Mouse (Mus musculus) R1 (cell line): Measurements from ENCODE around the gene Colq.
A peak's percentile ranks its signal among the peaks of the same experiment; 100 is the strongest.
"Not testable (repeated sequence)": the region's sequence is repeated elsewhere in the genome, so short reads cannot be mapped to it uniquely, and the experiment has no call there.

Experiments
- DNase-seq: peaks from one replicate; pipeline ENCODE4 v3.0.0-alpha.2; 2018; ENCODE audit warnings: low read depth, low spot score

Colq gene

DNA sequence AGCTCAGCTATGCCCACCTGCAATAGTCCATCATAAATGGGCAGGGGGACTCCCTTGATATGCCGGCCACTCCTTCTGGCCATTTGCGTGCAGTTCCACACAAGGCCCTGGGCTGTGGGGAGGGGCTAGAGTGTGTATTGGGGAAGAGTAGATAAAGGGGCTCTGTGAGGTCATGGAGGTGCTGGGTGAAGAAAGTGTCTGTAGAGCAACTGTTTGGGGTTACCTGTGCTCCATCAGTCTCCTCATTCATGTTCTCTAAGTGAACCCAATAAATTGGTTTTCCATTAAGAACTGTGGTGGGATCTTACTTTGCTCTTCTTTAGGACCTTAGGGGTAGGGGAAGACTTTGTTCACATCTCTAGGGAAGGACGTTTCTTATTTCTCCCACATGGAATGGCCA lies at the start of gene Colq:
Gene Colq, minus strand, starts transcription at position 101 of the 400 bp plus-strand sequence.
- DNase-seq: no peak

DNA sequence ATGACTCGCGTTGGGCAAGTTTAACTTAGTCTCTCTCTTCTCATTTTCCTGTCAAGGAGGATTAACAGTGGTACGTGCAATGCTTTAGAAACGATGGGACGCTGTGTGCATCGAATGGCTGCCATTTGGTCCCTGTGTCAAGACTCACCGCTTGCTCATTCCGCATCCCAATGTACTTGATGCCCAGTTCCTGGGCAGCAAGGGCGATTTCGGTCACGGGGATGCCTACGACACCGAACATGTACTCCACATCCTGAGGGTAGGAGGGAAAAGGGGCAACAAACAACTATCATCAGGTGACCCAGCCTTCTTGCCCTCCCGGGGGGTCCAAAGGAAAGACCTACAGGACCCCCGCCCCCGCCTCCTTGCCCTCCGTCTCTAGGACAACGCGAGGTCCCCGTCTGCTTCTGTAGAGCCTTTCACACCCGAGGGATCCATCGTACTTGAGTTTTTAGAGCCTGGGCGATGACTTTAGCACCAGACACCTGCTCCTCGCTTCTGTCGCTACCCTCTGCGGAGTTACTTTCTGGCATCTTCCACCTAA lies 49.3 kb upstream of the Colq start, which contains the start of gene Gm49387:
Gene Gm49387, minus strand, starts transcription at position 533 of the 544 bp plus-strand sequence.
- no peak for DNase-seq

DNA sequence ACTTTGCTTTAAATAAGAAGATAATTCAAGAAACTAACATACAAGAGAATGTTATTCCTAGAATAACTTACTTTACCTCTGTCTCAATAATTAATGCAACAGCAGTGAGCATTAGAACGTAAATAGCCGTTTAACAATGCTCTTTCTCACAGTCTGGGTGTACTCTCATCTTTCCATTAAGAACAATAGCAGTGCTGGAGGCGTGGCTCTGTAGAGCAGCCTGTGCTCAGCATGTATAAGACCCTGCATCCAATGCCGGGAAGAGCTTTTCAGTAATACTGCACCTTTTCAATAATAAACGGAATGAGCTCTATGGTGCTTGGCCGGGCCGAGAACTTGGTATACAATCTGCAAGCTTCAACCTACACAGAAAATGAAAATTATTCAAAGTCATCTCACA lies 39.5 kb upstream of the Colq start:
- DNase-seq: peak; percentile 52

DNA sequence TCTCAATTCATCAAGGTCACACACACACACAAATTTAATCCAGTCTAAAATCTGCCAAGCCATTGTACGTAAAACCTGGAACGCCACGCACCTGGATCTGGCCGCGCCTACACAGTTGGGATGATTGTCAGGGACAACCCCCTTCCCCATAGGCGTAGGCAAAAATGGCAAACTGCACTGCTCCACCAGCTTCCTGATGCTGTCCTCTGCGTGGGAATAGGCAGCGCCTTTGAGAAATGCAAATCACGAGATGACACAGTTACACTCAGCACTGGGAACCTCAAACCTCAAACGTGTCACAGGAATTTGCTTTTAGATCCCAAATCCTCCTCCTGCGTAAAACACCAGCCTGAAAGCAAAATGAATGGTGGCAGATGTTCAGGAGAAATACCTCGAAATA lies 31.6 kb upstream of the Colq start:
- no peak for DNase-seq

DNA sequence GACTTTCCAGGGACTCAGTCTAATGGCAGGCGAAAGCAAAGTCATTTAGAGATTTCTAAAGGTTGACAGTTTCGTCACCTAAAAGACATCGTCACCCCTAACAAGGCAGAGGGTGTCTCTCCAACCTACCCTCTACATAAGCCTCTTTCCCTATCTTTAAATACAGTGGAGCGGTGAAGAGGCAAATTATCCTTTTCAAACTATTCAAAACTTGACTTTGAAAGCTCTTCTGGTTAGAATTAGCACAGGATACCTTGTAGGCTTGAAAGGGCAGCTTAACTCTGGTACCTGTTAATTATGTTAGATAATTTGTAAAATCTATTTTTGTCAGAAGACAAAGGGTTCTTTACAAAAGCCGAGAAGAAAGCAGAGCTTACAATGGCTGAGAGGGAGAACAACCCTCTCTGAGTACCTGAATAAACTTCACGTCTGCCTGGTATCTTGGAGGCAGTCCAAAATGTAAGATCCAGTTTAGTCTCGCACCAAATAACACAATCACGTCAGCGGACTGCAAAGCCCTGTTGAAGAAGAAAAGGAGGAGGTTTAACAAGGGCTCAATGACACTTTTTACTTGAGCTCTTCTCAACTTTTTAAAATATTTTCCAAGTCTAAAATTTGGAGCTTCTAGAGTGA lies 29.6 kb upstream of the Colq start:
- DNase-seq: no peak

DNA sequence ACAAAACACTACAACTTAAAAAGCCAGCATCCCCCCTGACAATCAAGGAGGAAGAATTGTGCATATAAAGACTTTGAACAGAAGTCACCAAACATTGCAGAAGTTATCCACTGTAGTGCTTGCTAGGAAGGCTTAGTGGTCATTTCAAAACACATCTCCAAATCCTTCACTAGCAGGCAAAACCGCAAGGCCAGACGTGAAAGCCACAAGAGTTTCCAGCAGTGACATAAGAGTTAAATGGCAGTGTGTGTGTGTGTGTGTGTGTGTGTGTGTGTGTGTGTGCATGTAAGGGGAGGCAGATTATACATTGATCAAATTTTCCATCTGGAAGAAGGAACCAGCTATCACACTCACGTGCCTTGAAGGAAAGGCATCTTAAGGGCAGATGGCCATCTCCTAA lies 26.9 kb upstream of the Colq start:
- no peak for DNase-seq

DNA sequence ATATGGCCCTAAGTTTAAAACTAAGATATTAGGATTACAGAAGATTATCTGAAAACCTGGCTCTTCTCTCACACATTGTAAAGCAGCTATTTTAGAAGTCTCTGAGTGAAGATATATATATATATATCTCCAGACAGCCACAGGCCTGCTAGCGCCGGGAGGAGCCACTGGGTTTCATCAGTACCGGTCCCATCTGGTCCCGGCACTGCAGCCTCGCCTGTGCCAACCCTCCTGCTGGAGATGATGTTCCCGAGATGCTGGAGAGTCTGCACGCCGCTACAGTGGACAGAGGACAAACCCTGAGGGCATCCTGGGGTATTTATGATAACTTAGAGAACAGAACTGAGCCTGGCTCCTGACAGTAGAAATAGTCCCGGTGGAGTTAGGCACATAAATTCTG lies 26.1 kb upstream of the Colq start:
- DNase-seq: no peak

DNA sequence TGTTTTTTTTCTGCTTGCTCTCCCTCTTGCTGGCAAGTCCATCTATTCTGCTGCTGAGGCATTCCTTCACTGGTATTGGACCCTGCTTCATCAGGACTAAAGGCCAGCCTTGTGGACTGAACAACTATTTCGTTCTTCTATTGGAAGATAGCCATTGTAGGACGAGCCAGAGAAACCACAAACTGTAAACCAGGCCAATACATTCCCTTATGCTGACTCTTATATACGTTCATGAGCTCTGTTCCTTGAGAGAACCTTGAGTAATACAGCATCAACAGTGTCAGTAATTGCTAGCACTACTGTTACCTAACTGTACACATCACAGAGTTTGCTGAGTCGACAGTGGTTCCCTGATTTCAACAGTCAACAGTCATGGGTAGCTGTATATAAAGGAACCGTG lies 22.5 kb upstream of the Colq start:
- no peak for DNase-seq

DNA sequence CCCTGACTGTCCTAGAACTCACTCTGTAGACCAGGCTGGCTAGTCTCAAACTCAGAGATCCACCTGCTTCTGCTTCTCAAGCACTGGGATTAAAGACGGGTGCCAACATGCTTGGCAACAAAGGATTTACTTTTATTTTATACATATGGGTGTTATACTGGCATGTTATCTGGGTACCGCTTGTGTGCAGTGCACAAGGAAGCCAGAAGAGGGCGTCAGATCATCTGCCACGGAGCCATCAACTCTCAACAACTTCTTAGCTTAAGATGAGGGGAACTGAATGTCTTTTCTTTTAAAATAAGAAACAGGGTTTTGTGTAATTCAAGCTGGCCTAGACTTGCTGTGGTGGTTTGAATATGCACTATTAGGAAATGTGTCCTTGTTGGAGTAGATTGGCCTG lies 20.8 kb upstream of the Colq start:
- DNase-seq: peak; percentile 28

DNA sequence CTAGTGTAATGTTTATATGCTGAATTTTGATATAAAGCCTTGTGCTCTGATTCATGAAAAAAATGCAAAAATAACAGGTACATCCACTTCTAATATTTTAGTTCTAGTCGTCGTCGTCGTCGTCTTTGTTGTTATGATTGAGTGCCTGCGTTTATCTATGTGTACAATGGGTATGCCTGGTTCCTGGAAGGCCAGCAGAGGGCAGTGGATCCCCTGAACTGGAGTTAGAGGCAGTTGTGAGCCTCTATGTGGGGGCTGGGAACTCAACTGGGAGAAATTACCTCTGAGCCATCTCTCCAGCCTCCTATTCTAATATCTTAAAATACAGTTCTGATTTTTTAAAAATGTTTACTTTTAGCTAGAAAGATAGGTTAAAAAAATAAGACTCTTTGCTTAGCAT lies 14.4 kb upstream of the Colq start:
- DNase-seq: peak; percentile 68

DNA sequence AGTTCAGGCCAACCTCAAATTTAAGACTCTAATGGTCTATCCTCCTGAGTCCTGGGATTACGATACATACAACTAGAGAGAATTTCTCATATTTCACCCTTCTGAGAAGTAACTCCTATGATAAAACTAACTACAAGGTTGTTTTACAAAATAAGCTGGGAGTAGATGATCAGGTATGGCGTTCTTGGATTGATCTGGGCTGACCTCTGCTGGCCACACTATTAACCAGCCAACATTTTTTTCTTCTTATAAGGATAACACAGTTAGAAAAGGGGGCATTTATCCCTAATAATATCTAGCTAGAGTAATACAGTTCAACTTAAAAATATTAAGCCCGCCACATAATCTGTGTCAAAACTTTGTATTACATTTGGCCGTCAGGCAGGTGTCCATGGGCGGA lies 13.8 kb upstream of the Colq start:
- no peak for DNase-seq

DNA sequence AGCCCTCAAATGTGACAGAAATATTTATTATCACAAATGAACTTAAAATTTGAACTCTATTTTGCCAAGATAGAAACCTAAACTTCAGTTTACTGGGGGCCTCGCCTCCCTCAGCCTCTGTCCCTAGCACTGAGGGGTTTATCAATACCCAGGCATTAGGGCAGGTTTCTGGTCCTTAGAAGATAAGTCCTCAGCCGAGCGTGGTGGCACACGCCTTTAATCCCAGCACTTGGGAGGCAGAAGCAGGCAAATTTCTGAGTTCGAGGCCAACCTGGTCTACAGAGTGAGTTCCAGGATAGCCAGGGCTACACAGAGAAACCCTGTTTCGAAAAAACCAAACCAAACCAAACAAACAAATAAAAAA lies 11.5 kb upstream of the Colq start:
- not testable (repeated sequence) for DNase-seq

DNA sequence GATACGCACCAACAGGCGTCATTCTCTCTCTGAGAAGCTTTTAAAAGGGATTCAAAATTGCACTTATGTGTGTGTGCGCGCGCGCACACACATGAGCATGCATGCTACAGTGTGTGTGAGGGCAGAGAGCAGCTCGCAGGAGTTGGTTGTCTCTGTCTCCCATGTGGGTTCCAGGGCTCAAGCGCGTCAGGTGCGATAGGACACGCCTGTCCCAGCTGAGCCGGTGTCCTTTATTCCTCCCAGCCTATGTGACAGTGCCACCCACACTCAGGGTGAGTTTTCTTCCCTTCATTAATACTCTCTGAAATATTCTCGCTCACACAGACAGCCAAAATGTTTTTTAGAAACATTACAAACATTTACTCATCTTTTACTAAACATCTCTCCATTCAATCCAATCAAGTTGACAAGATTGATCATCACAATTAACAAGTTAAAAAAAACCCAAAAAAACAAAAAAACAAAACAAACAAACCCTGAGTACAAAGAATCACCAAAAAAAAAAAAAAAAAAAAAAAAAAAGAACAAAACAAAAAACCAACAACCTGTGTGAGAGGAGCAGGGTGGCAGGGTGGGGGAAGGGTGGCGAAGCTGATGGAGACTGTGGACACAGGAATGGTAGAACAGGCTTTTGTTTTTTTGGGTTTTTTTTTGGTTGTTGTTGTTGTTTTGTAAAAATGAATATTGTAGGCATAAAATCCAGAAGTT lies 10.9 kb upstream of the Colq start:
- no peak for DNase-seq

DNA sequence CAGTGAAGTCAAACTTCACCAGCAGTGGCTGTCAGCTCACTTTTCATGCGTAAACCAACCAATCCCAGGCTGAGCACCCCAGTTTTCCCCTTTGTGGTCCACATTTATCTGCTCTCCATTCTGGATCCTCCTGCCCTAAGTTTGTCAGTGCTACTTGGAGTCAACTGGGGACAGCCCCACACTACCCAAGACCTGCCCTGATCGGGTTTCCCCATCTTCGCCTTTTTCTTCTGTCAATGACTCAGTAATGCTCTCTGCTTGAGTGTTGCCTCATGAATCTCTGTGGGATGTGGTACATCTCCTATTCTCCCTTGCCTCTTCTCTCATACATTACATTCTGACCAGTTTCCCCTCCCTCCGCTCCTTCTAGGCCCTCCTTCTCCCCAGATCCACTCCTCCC lies 6.3 kb upstream of the Colq start:
- DNase-seq: no peak

DNA sequence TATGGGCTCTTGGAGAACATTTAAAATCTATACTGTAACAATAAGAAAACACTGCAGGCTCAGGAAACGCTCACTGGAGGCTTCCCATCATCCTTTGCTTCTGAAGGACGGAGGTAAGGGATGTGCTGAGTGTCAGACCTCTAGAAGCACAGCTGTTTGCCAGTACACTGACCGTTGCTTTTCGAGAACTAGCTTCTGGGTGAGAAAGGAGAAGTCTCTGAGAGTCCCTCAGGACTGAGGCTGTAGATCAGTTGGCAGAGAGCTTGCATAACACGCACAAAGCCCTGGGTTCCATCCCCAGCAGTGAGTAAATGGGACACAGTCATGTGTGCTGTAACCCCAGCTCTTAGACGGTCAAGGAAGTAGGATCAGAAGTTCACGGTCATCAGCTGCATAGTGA lies 5.3 kb upstream of the Colq start:
- no peak for DNase-seq

DNA sequence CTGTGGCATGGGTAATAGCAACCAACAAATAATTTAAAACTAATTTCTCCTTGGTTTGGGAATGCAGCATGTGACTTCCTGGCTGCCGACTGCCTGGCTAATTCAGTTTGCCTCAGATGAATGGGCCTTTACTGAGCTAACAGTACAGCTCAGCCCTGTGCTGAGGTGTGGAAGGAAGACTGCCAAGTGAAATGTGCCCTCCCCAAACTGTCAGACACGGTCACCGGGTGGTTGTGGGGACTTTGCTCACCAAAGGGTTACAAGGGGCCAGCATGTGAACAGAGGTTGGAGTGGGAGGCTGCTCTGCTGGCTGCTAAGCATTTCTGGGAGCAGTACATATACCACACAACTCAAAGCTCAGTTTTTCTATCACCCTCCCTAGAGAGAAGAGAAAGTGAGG lies 3.5 kb upstream of the Colq start:
- no peak for DNase-seq

DNA sequence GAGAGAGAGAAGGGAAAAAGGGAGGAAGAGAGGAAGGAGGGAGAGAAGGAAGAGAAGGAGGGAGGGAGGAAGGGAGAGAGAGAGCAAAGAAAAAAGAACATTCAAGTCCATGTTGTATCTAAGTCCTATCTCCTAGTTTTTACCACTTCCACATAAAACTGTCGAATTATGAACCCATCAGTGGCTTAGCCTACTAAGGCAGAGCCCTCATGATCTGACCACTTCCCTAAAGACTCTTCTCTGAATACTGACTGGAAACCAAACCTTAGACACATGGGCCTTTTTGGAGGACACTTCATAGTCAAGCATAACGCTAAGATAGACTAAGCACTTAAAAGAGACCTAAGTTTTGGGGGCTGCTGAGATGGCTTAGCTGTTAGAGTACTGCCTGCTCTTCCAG lies 1.9 kb upstream of the Colq start:
- DNase-seq: no peak

DNA sequence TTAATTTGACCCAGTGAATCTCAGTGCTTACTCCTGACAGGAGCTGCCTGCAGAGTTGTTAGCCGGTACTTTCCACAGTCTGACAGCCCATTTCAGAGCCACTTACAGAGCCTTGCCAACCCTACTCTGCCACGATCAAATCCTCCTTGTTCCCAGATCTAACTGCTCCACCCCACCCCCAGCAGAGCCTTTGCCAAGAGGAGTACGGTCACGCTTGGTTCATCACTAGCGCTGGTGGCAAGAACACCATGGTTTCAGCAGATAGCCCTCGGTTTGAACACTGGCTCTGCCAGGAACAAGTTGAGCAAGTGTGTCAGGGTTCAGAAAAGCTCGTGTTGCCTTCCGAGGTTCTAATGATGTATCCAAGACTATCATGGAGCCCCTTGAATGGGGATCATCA lies 4.7 kb downstream of the Colq start:
- DNase-seq: no peak

DNA sequence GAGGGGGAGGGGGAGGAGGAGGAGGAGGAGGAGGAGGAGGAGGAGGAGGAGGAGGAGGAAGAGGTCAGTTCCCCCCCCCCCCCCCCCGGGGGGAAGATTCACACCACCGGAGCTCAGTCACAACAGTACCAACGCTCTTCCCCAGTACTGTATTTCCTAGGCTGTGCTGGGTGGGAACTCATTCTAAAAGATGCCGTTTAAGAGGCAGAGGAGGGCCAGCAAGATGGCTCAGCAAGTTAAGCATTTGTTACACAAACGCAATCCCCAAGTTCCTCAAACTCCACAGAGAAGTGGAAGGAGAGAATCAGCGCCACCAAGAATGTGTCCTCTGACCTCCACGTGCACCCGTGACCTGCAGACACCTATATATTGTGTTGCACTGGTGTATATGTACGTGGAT lies 8.1 kb downstream of the Colq start:
- no peak for DNase-seq

DNA sequence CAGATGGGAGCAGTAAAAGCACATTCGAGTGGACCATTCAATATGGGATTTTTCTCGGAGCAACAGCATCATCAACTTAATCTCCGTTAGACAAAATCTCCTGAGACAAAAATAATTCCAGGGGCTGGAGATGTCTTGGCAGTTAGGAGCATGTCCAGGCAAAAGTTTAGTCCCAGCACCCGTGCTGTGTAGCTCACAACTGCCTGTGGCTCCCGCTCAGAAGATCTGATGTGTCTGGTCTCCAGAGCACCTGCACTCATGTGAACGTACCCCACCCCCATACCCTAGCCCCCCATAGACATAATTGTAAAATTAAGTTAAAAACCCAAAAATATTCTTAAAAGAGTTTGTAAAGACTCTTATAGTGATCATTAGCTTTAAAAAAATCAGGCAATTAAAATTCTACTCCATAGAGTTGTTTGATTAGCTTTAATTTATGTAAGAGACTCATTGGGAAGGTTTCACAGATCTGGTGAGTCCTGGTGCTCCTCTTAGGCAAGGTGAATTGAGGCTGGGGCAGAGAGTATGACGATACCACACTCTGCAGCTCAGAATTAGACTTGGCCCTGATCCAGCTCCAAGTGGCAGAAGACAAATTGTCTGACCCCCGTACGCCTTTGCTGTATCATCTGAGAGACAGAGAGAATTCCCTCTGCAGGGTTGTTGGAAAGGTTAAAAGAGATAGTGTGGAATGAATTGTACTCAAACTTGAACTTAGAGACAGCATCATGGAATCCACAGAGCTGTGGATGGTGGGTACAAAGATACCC lies 13.0 kb downstream of the Colq start:
- no peak for DNase-seq

DNA sequence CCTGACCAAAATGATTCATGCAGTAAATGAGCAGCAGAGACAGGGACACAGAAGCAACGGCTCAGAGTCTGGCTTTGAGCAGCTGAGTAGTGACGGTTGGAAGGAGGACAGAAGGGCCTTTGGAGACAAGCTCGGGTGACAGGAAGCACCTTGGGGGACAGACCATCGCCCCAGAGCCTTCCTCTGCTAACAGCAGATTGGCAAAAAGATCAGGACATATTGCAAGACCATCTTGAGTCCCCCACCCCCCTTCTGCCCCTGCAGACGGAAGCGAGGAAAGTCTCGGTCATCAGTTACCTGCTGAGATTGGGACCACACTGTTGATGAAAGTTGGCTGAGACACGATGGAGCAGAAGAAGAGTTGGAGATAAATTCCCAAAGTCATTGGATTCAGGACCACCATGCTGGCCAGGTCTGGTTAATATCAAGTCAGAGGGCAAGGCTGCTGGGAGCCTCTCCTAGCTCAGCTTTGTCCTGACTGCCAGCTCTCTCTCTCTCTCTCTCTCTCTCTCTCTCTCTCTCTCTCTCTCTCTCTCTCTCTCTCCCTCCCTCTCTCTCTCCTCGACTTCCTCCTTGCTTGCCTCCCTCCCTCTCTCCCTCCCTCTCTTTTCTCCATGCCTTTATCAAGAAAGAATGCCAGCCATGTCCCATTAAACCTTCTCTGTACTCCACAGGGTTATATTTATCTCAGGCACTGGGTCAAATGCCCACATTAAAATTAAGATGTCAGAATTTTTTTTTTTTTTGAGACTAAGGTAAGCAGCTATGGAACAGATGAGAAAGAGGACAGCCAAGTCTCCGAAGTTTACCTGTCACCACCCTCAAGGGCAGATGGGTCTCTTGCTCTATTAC lies 14.1 kb downstream of the Colq start:
- DNase-seq: no peak

DNA sequence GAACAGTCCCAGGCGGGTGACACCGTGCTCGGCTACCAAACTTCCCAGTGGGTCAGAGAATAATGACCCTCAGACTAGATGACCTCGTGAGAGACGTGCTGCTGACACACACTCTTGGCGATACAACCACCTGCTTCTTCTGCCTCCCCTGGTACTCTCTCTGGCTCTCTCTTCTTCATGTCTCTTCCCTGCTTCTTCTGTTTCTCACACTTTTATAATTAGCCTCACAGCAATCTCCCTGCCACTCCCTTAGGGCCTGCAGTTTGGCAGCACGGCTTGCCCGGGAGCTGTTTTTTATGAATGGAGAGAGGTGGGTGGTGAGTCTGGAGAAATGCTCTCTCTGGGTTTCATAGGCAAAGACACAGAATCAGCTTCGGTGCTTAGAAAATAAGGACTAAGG lies 15.3 kb downstream of the Colq start:
- no peak for DNase-seq
